Mouse (Mus musculus): ENCODE data around the gene Cdc42bpa.

- TF ChIP-seq CTCF (IDR thresholded peaks at IDR 0.05) (no peak), EP300 (IDR thresholded peaks at IDR 0.05; ENCODE audit: insufficient read depth, low read depth, low read length) (no peak), POLR2A (IDR thresholded peaks at IDR 0.05; ENCODE audit: insufficient read depth, low read depth, low read length) (no peak)
Observed at GRCm38 (mm10) chr1:180118233-180118632, 158.0 kb downstream of the Cdc42bpa start.

Measured in heart, adult 2 months (tissue).